Mouse (Mus musculus): ENCODE measurements around the gene Pik3r6. TPM values are rescaled to one million over a fixed set of nuclear protein-coding genes. Genes with fewer than 3 reads are reported as not detected.

Pik3r6 gene
- polyA plus RNA-seq, 1 experiment from 2014 or later: 1.8 TPM

GRCm38 (mm10) chr11:68464260-68464659 lies 38.6 kb upstream of the Pik3r6 start:
- Histone ChIP-seq H3K4me1 (replicated peaks; ENCODE audit: control insufficient read depth, insufficient read depth) (no peaks in the 10 kb centered on the region), H3K4me3 (ENCODE audit: low read depth, low read length) (no peak overlapping the region), H3K9ac (ENCODE audit: low read length) (no peak overlapping the region), H3K36me3 (ENCODE audit: control insufficient read depth, insufficient read depth, low read length) (no peaks in the 10 kb centered on the region), H3K4me2 (replicated peaks; ENCODE audit: low read depth) (no peak overlapping the region), H3K9me3 (ENCODE audit: control insufficient read depth, low read length) (no peaks in the 10 kb centered on the region), H3K27me3 (ENCODE audit: control insufficient read depth, insufficient read depth, low read length) (no peaks in the 10 kb centered on the region), H3K27ac (replicated peaks) (no peak overlapping the region)
- no peak for ATAC-seq (ENCODE audit: low FRiP score, low TSS enrichment)
- 76% methylated on average over 5 of the region's 5 CpGs for WGBS
- TF ChIP-seq CTCF (IDR thresholded peaks at IDR 0.05; ENCODE audit: low read depth) (no peak), EP300 (optimal IDR thresholded peaks at IDR 0.05) (no peak)
- no peak for DNase-seq (ENCODE audit: low spot score)

- ATAC-seq (ENCODE audit: low FRiP score, low TSS enrichment): no peak
- TF ChIP-seq CTCF (IDR thresholded peaks at IDR 0.05; ENCODE audit: low read depth) (no peak), EP300 (optimal IDR thresholded peaks at IDR 0.05) (no peak)
- H3K4me3 ChIP-seq (ENCODE audit: low read depth, low read length): no peak overlapping the region
- H3K4me2 ChIP-seq (replicated peaks; ENCODE audit: low read depth): no peak overlapping the region
- no peak overlapping the region for H3K9ac ChIP-seq (ENCODE audit: low read length)
- no peaks in the 10 kb centered on the region for H3K27me3 ChIP-seq (ENCODE audit: control insufficient read depth, insufficient read depth, low read length)
- 67% methylated on average over 2 of the region's 2 CpGs for WGBS
- H3K9me3 ChIP-seq (ENCODE audit: control insufficient read depth, low read length): no peaks in the 10 kb centered on the region
- H3K36me3 ChIP-seq (ENCODE audit: control insufficient read depth, insufficient read depth, low read length): no peaks in the 10 kb centered on the region
- H3K27ac ChIP-seq (replicated peaks): no peak overlapping the region
- DNase-seq (ENCODE audit: low spot score): no peak
- no peaks in the 10 kb centered on the region for H3K4me1 ChIP-seq (replicated peaks; ENCODE audit: control insufficient read depth, insufficient read depth)
These were observed 37.7 kb upstream of the Pik3r6 start for GRCm38 (mm10) chr11:68465090-68465489.

- no peak overlapping the region for H3K4me2 ChIP-seq (replicated peaks; ENCODE audit: low read depth)
- WGBS: 72% methylated on average over 7 of the region's 7 CpGs
- H3K4me1 ChIP-seq (replicated peaks; ENCODE audit: control insufficient read depth, insufficient read depth): no peaks in the 10 kb centered on the region
- H3K27me3 ChIP-seq (ENCODE audit: control insufficient read depth, insufficient read depth, low read length): no peaks in the 10 kb centered on the region
- DNase-seq (ENCODE audit: low spot score) (no peak), ATAC-seq (ENCODE audit: low FRiP score, low TSS enrichment) (no peak)
- H3K27ac ChIP-seq (replicated peaks): no peak overlapping the region
- no peaks in the 10 kb centered on the region for H3K9me3 ChIP-seq (ENCODE audit: control insufficient read depth, low read length)
- TF ChIP-seq EP300 (optimal IDR thresholded peaks at IDR 0.05): no peak
- TF ChIP-seq CTCF (IDR thresholded peaks at IDR 0.05; ENCODE audit: low read depth): no peak
- H3K9ac ChIP-seq (ENCODE audit: low read length): no peak overlapping the region
- H3K36me3 ChIP-seq (ENCODE audit: control insufficient read depth, insufficient read depth, low read length): no peaks in the 10 kb centered on the region
- no peak overlapping the region for H3K4me3 ChIP-seq (ENCODE audit: low read depth, low read length)
These were observed 35.4 kb upstream of the Pik3r6 start for GRCm38 (mm10) chr11:68467441-68467840.

- Histone ChIP-seq H3K27me3 (ENCODE audit: control insufficient read depth, insufficient read depth, low read length) (no peaks in the 10 kb centered on the region), H3K9ac (ENCODE audit: low read length) (no peak overlapping the region), H3K36me3 (ENCODE audit: control insufficient read depth, insufficient read depth, low read length) (no peaks in the 10 kb centered on the region), H3K4me1 (replicated peaks; ENCODE audit: control insufficient read depth, insufficient read depth) (no peaks in the 10 kb centered on the region), H3K4me3 (ENCODE audit: low read depth, low read length) (no peak overlapping the region), H3K4me2 (replicated peaks; ENCODE audit: low read depth) (no peak overlapping the region), H3K27ac (replicated peaks) (no peak overlapping the region), H3K9me3 (ENCODE audit: control insufficient read depth, low read length) (no peaks in the 10 kb centered on the region)
- no peak for DNase-seq (ENCODE audit: low spot score)
- 68% methylated on average over 9 of the region's 9 CpGs for WGBS
- no peak for TF ChIP-seq CTCF (IDR thresholded peaks at IDR 0.05; ENCODE audit: low read depth)
- no peak for TF ChIP-seq EP300 (optimal IDR thresholded peaks at IDR 0.05)
- no peak for ATAC-seq (ENCODE audit: low FRiP score, low TSS enrichment)
These were observed 34.7 kb upstream of the Pik3r6 start for GRCm38 (mm10) chr11:68467962-68468612.

- Histone ChIP-seq H3K4me2 (replicated peaks; ENCODE audit: low read depth) (no peak overlapping the region), H3K27me3 (ENCODE audit: control insufficient read depth, insufficient read depth, low read length) (no peaks in the 10 kb centered on the region), H3K9me3 (ENCODE audit: control insufficient read depth, low read length) (no peaks in the 10 kb centered on the region), H3K4me3 (ENCODE audit: low read depth, low read length) (no peak overlapping the region), H3K4me1 (replicated peaks; ENCODE audit: control insufficient read depth, insufficient read depth) (no peaks in the 10 kb centered on the region), H3K27ac (replicated peaks) (no peak overlapping the region), H3K9ac (ENCODE audit: low read length) (no peak overlapping the region), H3K36me3 (ENCODE audit: control insufficient read depth, insufficient read depth, low read length) (no peaks in the 10 kb centered on the region)
- ATAC-seq (ENCODE audit: low FRiP score, low TSS enrichment): no peak
- 76% methylated on average over 4 of the region's 4 CpGs for WGBS
- TF ChIP-seq CTCF (IDR thresholded peaks at IDR 0.05; ENCODE audit: low read depth) (no peak), EP300 (optimal IDR thresholded peaks at IDR 0.05) (no peak)
- DNase-seq (ENCODE audit: low spot score): no peak
These were observed 33.9 kb upstream of the Pik3r6 start for GRCm38 (mm10) chr11:68468886-68469285.

- no peak for DNase-seq (ENCODE audit: low spot score)
These were observed 30.5 kb upstream of the Pik3r6 start for GRCm38 (mm10) chr11:68472162-68472849.

More at GRCm38 (mm10) chr11:68472162-68472849, 30.5 kb upstream of the Pik3r6 start:
- H3K4me3 ChIP-seq (ENCODE audit: low read depth, low read length): no peak overlapping the region
- no peaks in the 10 kb centered on the region for H3K9me3 ChIP-seq (ENCODE audit: control insufficient read depth, low read length)
- H3K27ac ChIP-seq (replicated peaks): no peak overlapping the region
- no peak for TF ChIP-seq EP300 (optimal IDR thresholded peaks at IDR 0.05)
- no peaks in the 10 kb centered on the region for H3K4me1 ChIP-seq (replicated peaks; ENCODE audit: control insufficient read depth, insufficient read depth)
- no peak overlapping the region for H3K9ac ChIP-seq (ENCODE audit: low read length)
- no peak overlapping the region for H3K4me2 ChIP-seq (replicated peaks; ENCODE audit: low read depth)
- no peak for ATAC-seq (ENCODE audit: low FRiP score, low TSS enrichment)
- 80% methylated on average over 5 of the region's 5 CpGs for WGBS
- H3K36me3 ChIP-seq (ENCODE audit: control insufficient read depth, insufficient read depth, low read length): no peaks in the 10 kb centered on the region
- H3K27me3 ChIP-seq (ENCODE audit: control insufficient read depth, insufficient read depth, low read length): no peaks in the 10 kb centered on the region
